ENCODE assay signal across 26 mouse cellular contexts in the genomic region with DNA sequence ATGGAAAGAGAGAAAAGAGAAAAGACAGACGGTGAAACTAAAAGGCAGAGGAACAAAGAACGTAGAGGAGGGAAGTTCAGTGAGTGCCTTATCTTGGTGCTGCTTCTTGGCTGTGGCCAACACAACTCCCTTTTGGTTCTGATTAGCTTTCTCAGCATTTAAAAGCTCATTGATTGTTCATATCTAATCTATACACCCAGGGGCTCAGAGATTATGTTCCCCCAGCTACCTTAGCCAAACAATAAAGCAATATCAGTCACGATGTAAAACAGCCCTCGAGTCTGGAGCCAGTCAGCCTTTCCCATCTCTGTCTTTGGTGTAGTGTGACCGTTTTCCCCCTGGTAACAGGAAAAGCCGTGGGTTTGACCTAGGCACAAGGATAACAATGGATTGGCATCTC. TPM values are rescaled to one million over a fixed set of nuclear protein-coding genes. Genes with fewer than 3 reads are reported as not detected.
A peak's percentile ranks its signal among the peaks of the same experiment; 100 is the strongest.
DNase-seq lines count a peak whose midpoint lies in the region; ATAC-seq lines count a peak whose summit lies in the region.
"Had no signal": no experiment of that assay in that cellular context is flagged by ENCODE, and none has a peak within 500 bp of the region (broad histone marks: within the 10 kb centered on the region; RNA-seq: fewer than 3 reads in every experiment).

No protein-coding gene starts in this region.

- H3K4me2 ChIP-seq in hindbrain, embryonic 12.5 days (replicated peaks), result no peak overlapping the region
- H3K4me2 ChIP-seq: embryonic facial prominence, embryonic 15.5 days; hindbrain, embryonic 15.5 days; intestine, embryonic 15.5 days; limb, embryonic 12.5 days; lung, embryonic 14.5 days; neural tube, embryonic 12.5 days had no signal

- no peak for DNase-seq in hindbrain, embryonic 10.5 days (ENCODE audit: low spot score)
- DNase-seq in c-Kit-positive CD71-positive TER-119-negative erythroid progenitor cells, embryonic 14.5 days (ENCODE audit: low read depth), result peak; percentile 19
- DNase-seq in limb, embryonic 10.5 days (ENCODE audit: low spot score), result no peak
- DNase-seq in spleen, postnatal 36 days (ENCODE audit: low spot score in 2 of 2), result no peak
- DNase-seq in testis, postnatal 10 days (ENCODE audit: low spot score), result no peak
- DNase-seq: adrenal gland, postnatal 10 days; cerebellum, adult 11-12 months; cerebellum, postnatal 14 days; embryo, embryonic 11 days; gastrocnemius, postnatal 14 days; heart, adult 18-20 months; heart, postnatal 10 days; kidney, adult 9 months; kidney, postnatal 36 days; lung, embryonic 14.5 days; lung, postnatal 36 days; thymus, adult 2 months had no signal

- no peak overlapping the region for H3K4me3 ChIP-seq in hindbrain, embryonic 10.5 days
- H3K4me3 ChIP-seq in hindbrain, embryonic 12.5 days, result no peak overlapping the region
- no peak overlapping the region for H3K4me3 ChIP-seq in limb, embryonic 10.5 days
- H3K4me3 ChIP-seq: embryonic facial prominence, embryonic 15.5 days; hindbrain, embryonic 15.5 days; intestine, embryonic 15.5 days; limb, embryonic 12.5 days; midbrain, embryonic 10.5 days; neural tube, embryonic 12.5 days had no signal

- H3K9ac ChIP-seq in hindbrain, embryonic 12.5 days, result no peak overlapping the region
- H3K9ac ChIP-seq: embryonic facial prominence, embryonic 15.5 days; hindbrain, embryonic 15.5 days; intestine, embryonic 15.5 days; limb, embryonic 12.5 days; lung, embryonic 14.5 days; neural tube, embryonic 12.5 days had no signal

- H3K4me1 ChIP-seq in hindbrain, embryonic 10.5 days (replicated peaks), result peaks cover 45% of the 10 kb centered on the region
- peaks cover 38% of the 10 kb centered on the region for H3K4me1 ChIP-seq in hindbrain, embryonic 12.5 days
- peaks cover 48% of the 10 kb centered on the region for H3K4me1 ChIP-seq in limb, embryonic 10.5 days

- peak overlapping the region; percentile 23; the same call in 1 of the 2 replicates for H3K27ac ChIP-seq in hindbrain, embryonic 10.5 days
- no peak overlapping the region for H3K27ac ChIP-seq in hindbrain, embryonic 12.5 days
- H3K27ac ChIP-seq in limb, embryonic 10.5 days, result peak overlapping the region; percentile 68
- H3K27ac ChIP-seq: embryonic facial prominence, embryonic 15.5 days; intestine, embryonic 15.5 days; limb, embryonic 12.5 days; midbrain, embryonic 10.5 days; neural tube, embryonic 12.5 days had no signal

- no peaks in the 10 kb centered on the region for H3K27me3 ChIP-seq in hindbrain, embryonic 10.5 days (ENCODE audit: insufficient read depth, poor library complexity, severe bottlenecking)
- no peaks in the 10 kb centered on the region for H3K27me3 ChIP-seq in hindbrain, embryonic 12.5 days
- no peaks in the 10 kb centered on the region for H3K27me3 ChIP-seq in limb, embryonic 10.5 days (ENCODE audit: low read depth, poor library complexity, severe bottlenecking)
- H3K27me3 ChIP-seq: embryonic facial prominence, embryonic 15.5 days; hindbrain, embryonic 15.5 days; intestine, embryonic 15.5 days; limb, embryonic 12.5 days; neural tube, embryonic 12.5 days had no signal

- WGBS in hindbrain, embryonic 10.5 days, result 71% methylated on average over 6 of the region's 6 CpGs
- 59% methylated on average over 6 of the region's 6 CpGs for WGBS in hindbrain, embryonic 12.5 days
- WGBS in limb, embryonic 10.5 days, result 78% methylated on average over 6 of the region's 6 CpGs

- no peaks in the 10 kb centered on the region for H3K36me3 ChIP-seq in hindbrain, embryonic 10.5 days
- H3K36me3 ChIP-seq in hindbrain, embryonic 12.5 days, result no peaks in the 10 kb centered on the region
- H3K36me3 ChIP-seq in limb, embryonic 10.5 days, result no peaks in the 10 kb centered on the region
- H3K36me3 ChIP-seq: embryonic facial prominence, embryonic 15.5 days; hindbrain, embryonic 15.5 days; intestine, embryonic 15.5 days; limb, embryonic 12.5 days; midbrain, embryonic 10.5 days; neural tube, embryonic 12.5 days had no signal

- no peak for ATAC-seq in hindbrain, embryonic 12.5 days (ENCODE audit: low FRiP score)
- ATAC-seq in megakaryocyte progenitor cell, adult 5-6 weeks (replicated peaks; ENCODE audit: poor library complexity), result peak; percentile 35; the same call in 1 of the 2 replicates
- ATAC-seq: activated CD4-positive, CD25-positive, alpha-beta regulatory T cell, adult 4 months; intestine, embryonic 15.5 days had no signal

- H3K9me3 ChIP-seq in hindbrain, embryonic 10.5 days, result no peaks in the 10 kb centered on the region
- no peaks in the 10 kb centered on the region for H3K9me3 ChIP-seq in hindbrain, embryonic 12.5 days (replicated peaks)
- H3K9me3 ChIP-seq in limb, embryonic 10.5 days (replicated peaks), result no peaks in the 10 kb centered on the region
- H3K9me3 ChIP-seq: embryonic facial prominence, embryonic 15.5 days; hindbrain, embryonic 15.5 days; intestine, embryonic 15.5 days; limb, embryonic 12.5 days; midbrain, embryonic 10.5 days; neural tube, embryonic 12.5 days had no signal

RNA-seq across cellular contexts. Expression of a gene that starts 48.7 kb away (rescaled TPM):
- 26.1 and 28.2 TPM in 2 replicates for polyA plus RNA-seq in hindbrain, embryonic 10.5 days (2016; fragmentation: Nextera tagmentation; extraction: Ambion mirVana)
- 97.2 and 112 TPM in 2 replicates for polyA plus RNA-seq in hindbrain, embryonic 12.5 days (2016; fragmentation: Nextera tagmentation; extraction: Ambion mirVana)
- 19.9 and 24.1 TPM in 2 replicates for polyA plus RNA-seq in limb, embryonic 10.5 days (2016; fragmentation: Nextera tagmentation; extraction: Ambion mirVana)
- 0.67 TPM in 1 of 2 replicates, not detected in the other for total RNA-seq in megakaryocyte progenitor cell, adult 5-6 weeks (2015)
- total RNA-seq in megakaryocyte progenitor cell, adult 5-6 weeks (2017), result 0.08 TPM in 1 of 2 replicates, not detected in the other
